Mouse (Mus musculus) liver, embryonic 14.5 days (tissue): ENCODE data around the gene Fut8. TPM values are rescaled to one million over a fixed set of nuclear protein-coding genes. Genes with fewer than 3 reads are reported as not detected.

Experiments used
- ATAC-seq: fragments of 200-750 bp; cut with Nextera tagmentation; 2 replicates; pipeline ENCODE4 v1.8.0; 2017; ENCODE audit warnings: moderate number of reproducible peaks, mild to moderate bottlenecking, moderate library complexity; ENCODE audit not compliant: insufficient read depth
- DNase-seq, 3 experiments: peaks; one replicate each; pipeline ENCODE4 v3.0.0-alpha.2; 2012 to 2013; ENCODE audit warnings: low read depth in 3 of 3, low spot score in 3 of 3
- H3K27ac ChIP-seq: fragments of 300-500 bp; sonication (generic); 2 replicates; pipeline ENCODE4 v1.5.1; 2014; ENCODE audit warnings: moderate library complexity, mild to moderate bottlenecking, control low read depth, inconsistent platforms
- H3K27me3 ChIP-seq: fragments of 300-500 bp; sonication (generic); 2 replicates; pipeline ENCODE4 v1.6.1; 2014; ENCODE audit warnings: mild to moderate bottlenecking, low read length, moderate library complexity; ENCODE audit not compliant: control insufficient read depth, insufficient read depth
- H3K36me3 ChIP-seq: fragments of 300-500 bp; sonication (generic); replicated peaks from 2 replicates; pipeline ENCODE4 v1.6.1; 2014; ENCODE audit warnings: low read depth; ENCODE audit not compliant: control insufficient read depth, insufficient read depth
- H3K4me1 ChIP-seq, 2 experiments: fragments of 200-500 bp in 1 of 2; fragments of 300-500 bp in 1 of 2; sonication (generic) in 1 of 2; replicated peaks; 2 replicates each; pipeline ENCODE4 v1.6.1; 2012 to 2014; ENCODE audit warnings: antibody characterized with exemption in 1 of 2, inconsistent platforms in 1 of 2, low read length in 1 of 2; ENCODE audit not compliant: control insufficient read depth in 2 of 2, insufficient read depth in 2 of 2
- H3K4me2 ChIP-seq: fragments of 300-500 bp; sonication (generic); 2 replicates; pipeline ENCODE4 v1.6.1; 2014; ENCODE audit warnings: low read depth, mild to moderate bottlenecking, control low read depth, moderate library complexity
- H3K4me3 ChIP-seq, 2 experiments: fragments of 200-500 bp in 1 of 2; fragments of 300-500 bp in 1 of 2; sonication (generic) in 1 of 2; 2 replicates each; pipeline ENCODE4 v1.5.1; 2012 to 2014; ENCODE audit warnings: low read depth in 2 of 2, low read length in 2 of 2, mild to moderate bottlenecking in 2 of 2, control low read depth in 1 of 2, inconsistent platforms in 1 of 2, moderate library complexity in 1 of 2; ENCODE audit not compliant: insufficient read depth in 1 of 2
- H3K9ac ChIP-seq: fragments of 300-500 bp; sonication (generic); replicated peaks from 2 replicates; pipeline ENCODE4 v1.6.1; 2014; ENCODE audit warnings: mild to moderate bottlenecking, control low read depth, moderate library complexity
- H3K9me3 ChIP-seq: fragments of 300-500 bp; sonication (generic); 2 replicates; pipeline ENCODE4 v1.6.1; 2016; ENCODE audit warnings: low read length, mixed read lengths; ENCODE audit not compliant: control insufficient read depth
- CTCF ChIP-seq: IDR thresholded peaks from 2 replicates; pipeline ENCODE4 v1.5.1; 2016; ENCODE audit warnings: antibody characterized with exemption, low read depth, control low read depth
- EP300 ChIP-seq: IDR thresholded peaks from 2 replicates; pipeline ENCODE4 v1.6.1; 2016; ENCODE audit warnings: antibody characterized with exemption, low read depth
- WGBS: fragments of 180-500 bp; shearing (Covaris S2); extraction: QIAGEN DNeasy Blood & Tissue Kit; methylation state at CpG from one replicate; pipeline ENCODE4 v1.1.7; 2014; ENCODE audit not compliant: insufficient replicate concordance; 5-methylcytosine and 5-hydroxymethylcytosine counted together
- polyA plus RNA-seq, 2 experiments: library from polyadenylated mRNA; depleted of rRNA in 1 of 2; stranded (reverse) in 1 of 2; unstranded in 1 of 2; fragments of >200 nt; fragmentation: Nextera tagmentation in 1 of 2; extraction: Ambion mirVana in 1 of 2; gene quantifications; 2 replicates each; pipeline versions ENCODE4 v1.2.1 to v1.2.3; 2012 to 2014

Gene Fut8
- polyA plus RNA-seq, 2 experiments, result 4.4 to 8.7 TPM

DNA sequence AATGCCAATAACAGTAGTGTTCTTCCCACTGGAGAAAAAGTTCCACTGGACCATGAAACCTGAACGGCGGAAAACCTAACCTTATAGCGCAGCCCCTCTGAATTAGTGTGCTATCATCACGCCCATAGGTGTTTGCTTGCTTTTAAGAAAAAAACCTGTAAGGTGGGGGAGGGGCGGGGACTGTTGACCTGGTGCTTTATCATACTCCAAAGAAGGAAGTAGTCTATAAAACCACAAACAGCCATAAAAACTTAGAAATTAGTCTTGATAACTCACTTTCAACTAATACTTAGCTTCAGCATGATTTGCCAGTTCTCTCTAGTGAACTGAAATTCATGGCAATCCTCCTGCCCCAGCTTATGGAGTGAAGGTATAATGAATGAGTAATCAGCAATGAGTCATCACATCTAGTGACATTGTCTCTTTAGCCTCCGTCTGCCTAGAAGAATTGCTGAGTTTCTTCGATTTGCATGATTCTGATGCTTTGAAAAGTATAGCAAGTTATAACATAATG lies 26.2 kb upstream of the Fut8 start:
- WGBS, result 43% methylated on average over 7 of the region's 7 CpGs
- no peak overlapping the region for H3K4me3 ChIP-seq

DNA sequence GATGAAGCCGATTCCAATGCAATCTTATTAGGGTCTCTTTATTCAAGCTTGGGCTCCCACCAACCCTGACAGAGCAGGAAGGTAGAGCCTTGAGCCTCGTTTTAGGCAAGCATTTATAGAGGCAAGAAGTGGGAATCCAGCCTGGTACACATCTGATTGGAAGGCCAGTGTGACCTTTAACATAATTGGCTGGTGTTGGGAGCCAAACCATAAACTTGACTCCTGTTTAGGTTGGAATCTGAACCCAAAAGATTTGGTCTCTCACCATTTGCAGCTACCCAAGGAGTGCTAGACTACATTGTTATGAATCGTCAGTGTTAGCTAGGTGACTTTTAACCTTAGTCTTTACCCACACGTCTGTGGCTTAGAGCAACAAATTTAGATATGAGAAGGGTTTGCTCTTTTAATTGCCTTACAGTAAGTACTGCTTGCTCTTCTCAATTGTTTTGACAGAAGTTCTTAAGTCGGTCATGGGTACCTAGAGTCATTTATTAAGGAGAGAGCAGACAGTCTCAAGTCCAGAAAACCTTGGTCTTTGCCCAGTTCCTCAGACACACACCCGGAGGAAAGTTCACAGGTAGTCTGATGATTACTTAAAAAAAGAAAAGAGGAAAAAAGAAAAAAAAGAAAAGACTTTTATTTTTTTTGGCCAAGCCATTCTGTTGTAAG lies 23.9 kb upstream of the Fut8 start:
- no peak for ATAC-seq
- no peaks in the 10 kb centered on the region for H3K9me3 ChIP-seq
- no peak overlapping the region for H3K9ac ChIP-seq
- no peak overlapping the region for H3K4me2 ChIP-seq
- WGBS, result 65% methylated on average over 6 of the region's 6 CpGs
- H3K36me3 ChIP-seq, result no peaks in the 10 kb centered on the region
- no peak for DNase-seq
- H3K4me1 ChIP-seq, result peaks cover 2 to 7% of the 10 kb centered on the region in 2 experiments; a peak in 3 of 4 replicates
- H3K27me3 ChIP-seq, result no peaks in the 10 kb centered on the region
- TF ChIP-seq CTCF (no peak), EP300 (no peak)
- no peak overlapping the region for H3K4me3 ChIP-seq
- no peak overlapping the region for H3K27ac ChIP-seq

More for the DNA sequence above, 26.2 kb upstream of the Fut8 start:
- Histone ChIP-seq H3K9me3 (no peaks in the 10 kb centered on the region), H3K36me3 (no peaks in the 10 kb centered on the region), H3K27ac (no peak overlapping the region), H3K4me2 (no peak overlapping the region), H3K4me1 (peaks cover 2 to 5% of the 10 kb centered on the region in 2 experiments; a peak in 3 of 4 replicates), H3K9ac (no peak overlapping the region), H3K27me3 (no peaks in the 10 kb centered on the region)
- DNase-seq, result peak in 1 of 3 experiments; percentile 13
- no peak for ATAC-seq
- no peak for TF ChIP-seq CTCF
- no peak for TF ChIP-seq EP300

DNA sequence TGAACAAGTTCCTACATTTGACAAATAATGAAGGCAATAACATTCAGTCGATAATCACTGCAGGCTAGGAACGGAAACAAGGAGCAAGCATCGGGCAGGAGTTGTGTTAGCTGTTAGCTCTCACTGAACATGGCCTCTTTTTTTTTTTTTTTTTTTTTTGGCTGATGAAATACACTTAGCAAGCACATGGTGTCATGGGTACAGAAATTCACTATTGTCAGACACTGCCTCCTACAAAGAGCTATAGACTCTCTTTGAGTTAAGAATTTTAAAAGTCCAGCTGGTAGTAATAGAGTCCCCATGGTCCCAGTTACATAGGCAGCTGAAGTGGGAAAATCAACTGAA lies 23.4 kb upstream of the Fut8 start:
- WGBS, result 73% methylated on average over 3 of the region's 3 CpGs

DNA sequence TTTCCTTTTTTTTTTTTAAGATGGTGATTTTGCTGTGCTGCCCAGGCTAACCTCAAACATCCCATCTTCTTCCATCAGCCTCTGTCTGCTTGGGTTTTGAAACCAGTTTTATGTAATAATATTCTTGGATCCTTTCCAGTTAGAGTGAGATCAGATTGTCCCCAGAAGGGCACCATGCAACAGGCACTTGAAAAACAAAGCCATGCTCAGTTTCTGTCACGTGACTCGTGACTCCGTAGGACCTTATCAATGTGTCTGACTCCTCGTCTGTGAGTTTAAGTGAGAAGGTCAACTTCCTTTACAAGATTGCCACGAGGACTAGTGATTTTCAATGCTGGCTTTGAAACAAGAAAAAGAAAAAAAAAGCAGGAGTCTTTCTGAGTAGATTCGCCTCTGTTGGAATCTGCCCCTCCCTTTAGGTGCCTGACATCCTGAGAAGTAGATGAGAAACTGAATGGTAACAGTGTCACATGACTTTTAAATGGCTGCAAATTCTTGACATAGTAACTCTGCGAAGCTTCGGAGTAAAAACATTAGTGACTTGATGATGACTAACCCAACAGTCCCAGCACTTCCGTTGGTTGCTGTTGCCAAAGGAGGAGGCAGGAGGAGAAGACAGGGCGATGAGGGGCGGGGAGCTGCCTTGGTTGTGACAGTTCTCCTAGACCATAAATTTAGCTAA lies 21.3 kb upstream of the Fut8 start:
- no peak for ATAC-seq
- H3K9me3 ChIP-seq, result no peaks in the 10 kb centered on the region
- peaks cover 2 to 7% of the 10 kb centered on the region in 2 experiments; a peak in 3 of 4 replicates for H3K4me1 ChIP-seq
- no peak overlapping the region for H3K27ac ChIP-seq
- no peaks in the 10 kb centered on the region for H3K27me3 ChIP-seq
- no peaks in the 10 kb centered on the region for H3K36me3 ChIP-seq
- no peak overlapping the region for H3K9ac ChIP-seq
- DNase-seq, result no peak
- H3K4me2 ChIP-seq, result peak overlapping the region; percentile 35
- WGBS, result 38% methylated on average over 11 of the region's 11 CpGs
- H3K4me3 ChIP-seq, result no peak overlapping the region
- TF ChIP-seq EP300, result no peak
- no peak for TF ChIP-seq CTCF

More for the DNA sequence above, 23.4 kb upstream of the Fut8 start:
- no peaks in the 10 kb centered on the region for H3K27me3 ChIP-seq
- H3K36me3 ChIP-seq, result no peaks in the 10 kb centered on the region
- TF ChIP-seq EP300 (no peak), CTCF (no peak)
- H3K4me2 ChIP-seq, result no peak overlapping the region
- no peak for ATAC-seq
- no peak overlapping the region for H3K4me3 ChIP-seq
- peaks cover 2 to 7% of the 10 kb centered on the region in 2 experiments; a peak in 3 of 4 replicates for H3K4me1 ChIP-seq
- no peak overlapping the region for H3K9ac ChIP-seq
- no peaks in the 10 kb centered on the region for H3K9me3 ChIP-seq
- H3K27ac ChIP-seq, result no peak overlapping the region
- no peak for DNase-seq

DNA sequence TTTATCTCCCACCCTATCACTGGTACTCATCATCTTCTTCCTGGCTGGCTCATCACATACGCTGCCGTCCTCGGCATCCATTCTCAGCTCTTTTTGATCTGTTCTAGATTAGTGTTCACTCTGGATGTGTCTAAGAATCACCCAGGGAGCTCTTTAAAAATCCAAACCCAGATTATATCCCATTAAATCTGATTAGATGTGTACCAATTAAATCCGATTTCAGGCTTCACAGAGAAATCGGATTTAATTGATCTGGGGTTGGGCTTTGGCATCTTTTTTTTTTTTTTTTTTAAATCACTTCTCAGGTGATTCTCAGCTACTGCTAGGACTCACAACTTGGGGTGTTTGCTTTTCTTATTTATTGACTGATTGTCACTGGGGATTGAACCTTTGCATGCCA lies 17.3 kb upstream of the Fut8 start:
- no peak overlapping the region for H3K27ac ChIP-seq
- WGBS, result 59% methylated on average over 5 of the region's 5 CpGs
- TF ChIP-seq CTCF (no peak), EP300 (no peak)
- H3K27me3 ChIP-seq, result no peaks in the 10 kb centered on the region
- no peaks in the 10 kb centered on the region for H3K9me3 ChIP-seq
- ATAC-seq (no peak), DNase-seq (no peak)
- no peak overlapping the region for H3K4me3 ChIP-seq
- peaks cover 19 to 24% of the 10 kb centered on the region in 2 experiments for H3K4me1 ChIP-seq
- H3K36me3 ChIP-seq, result no peaks in the 10 kb centered on the region
- H3K4me2 ChIP-seq, result no peak overlapping the region
- H3K9ac ChIP-seq, result no peak overlapping the region
